ENCODE assay signal across 8 mouse cellular contexts in genomic region chr19:27123806-27124469, GRCm38 (mm10).
DNase-seq lines count a peak whose midpoint lies in the region; ATAC-seq lines count a peak whose summit lies in the region.

No protein-coding gene starts in this region.

- ATAC-seq in heart, embryonic 12.5 days (ENCODE audit: insufficient number of reproducible peaks, low FRiP score) = no peak
- no peak for ATAC-seq in heart, embryonic 15.5 days (replicated peaks; ENCODE audit: insufficient number of reproducible peaks, insufficient read depth, low FRiP score, low read depth)

- 49% methylated on average over 11 of the region's 11 CpGs for WGBS in heart, embryonic 12.5 days
- WGBS in heart, embryonic 15.5 days = 53% methylated on average over 11 of the region's 11 CpGs

- H3K4me2 ChIP-seq in heart, embryonic 12.5 days = no peak overlapping the region
- H3K4me2 ChIP-seq in heart, embryonic 15.5 days = no peak overlapping the region

- no peaks in the 10 kb centered on the region for H3K4me1 ChIP-seq in heart, embryonic 12.5 days (replicated peaks)
- peaks cover 4% of the 10 kb centered on the region; the same call in 1 of the 2 replicates for H3K4me1 ChIP-seq in heart, embryonic 15.5 days (replicated peaks)
- H3K4me1 ChIP-seq in megakaryocyte, embryonic 14.5 days = peaks cover 62% of the 10 kb centered on the region

- 0 out of 2 replicates have a peak, but pooled peaks cover 4% of the 10 kb centered on the region for H3K9me3 ChIP-seq in heart, embryonic 12.5 days (replicated peaks)
- no peaks in the 10 kb centered on the region; the same call in 1 of the 2 replicates for H3K9me3 ChIP-seq in heart, embryonic 15.5 days (replicated peaks)
- peaks cover 9% of the 10 kb centered on the region for H3K9me3 ChIP-seq in megakaryocyte, embryonic 14.5 days

- H3K4me3 ChIP-seq in heart, embryonic 12.5 days = no peak overlapping the region
- no peak overlapping the region for H3K4me3 ChIP-seq in heart, embryonic 15.5 days
- peak overlapping the region; percentile 73 for H3K4me3 ChIP-seq in megakaryocyte, embryonic 14.5 days (replicated peaks)

- DNase-seq in heart, adult 11 months = peak; percentile 93
- peak; percentile 74 for DNase-seq in ZHBTc4 (ENCODE audit: low read depth, low spot score)
- peak; percentile 38 for DNase-seq in embryo, embryonic 10.5 days (ENCODE audit: low spot score)
- DNase-seq in layer of hippocampus, adult 9-10 months (ENCODE audit: low spot score) = peak; percentile 13
- peak; percentile 6 for DNase-seq in yolk sac, embryonic 10.5 days (ENCODE audit: low spot score)

- no peak overlapping the region for H3K27ac ChIP-seq in heart, embryonic 12.5 days (ENCODE audit: poor library complexity, severe bottlenecking)
- H3K27ac ChIP-seq in heart, embryonic 15.5 days = 0 out of 2 replicates have a peak overlapping the region, but pooled peaks have one; percentile 2

- H3K9ac ChIP-seq in heart, embryonic 12.5 days = no peak overlapping the region
- no peak overlapping the region for H3K9ac ChIP-seq in heart, embryonic 15.5 days

- no peaks in the 10 kb centered on the region for H3K27me3 ChIP-seq in heart, embryonic 12.5 days (replicated peaks)
- H3K27me3 ChIP-seq in heart, embryonic 15.5 days = no peaks in the 10 kb centered on the region
- H3K27me3 ChIP-seq in megakaryocyte, embryonic 14.5 days (replicated peaks) = no peaks in the 10 kb centered on the region

- H3K36me3 ChIP-seq in heart, embryonic 12.5 days = no peaks in the 10 kb centered on the region
- H3K36me3 ChIP-seq in heart, embryonic 15.5 days = no peaks in the 10 kb centered on the region
- peaks cover 23% of the 10 kb centered on the region for H3K36me3 ChIP-seq in megakaryocyte, embryonic 14.5 days (replicated peaks; ENCODE audit: low read length)

Comparison
In these comparisons a context has a peak if more than half of its experiments do, and no peak if none do; other contexts are left out.
1. DNase-seq: peak in every context shown above with its lines; median percentile 93 in heart, adult 11 months; 74 in ZHBTc4; 38 in embryo, embryonic 10.5 days; 13 in layer of hippocampus, adult 9-10 months; 6 in yolk sac, embryonic 10.5 days.